Mouse (Mus musculus) urinary bladder, postnatal 25 days (tissue): Measurements from ENCODE around the gene Abcc6.
"Not testable (repeated sequence)": the region's sequence is repeated elsewhere in the genome, so short reads cannot be mapped to it uniquely, and the experiment has no call there.

Experiments
- DNase-seq: peaks from one replicate; pipeline ENCODE4 v3.0.0; 2022; ENCODE audit warnings: low spot score

Abcc6 gene

GRCm38 (mm10) chr7:46028681-46029080, 1.4 kb downstream of the Abcc6 start:
- DNase-seq = no peak

GRCm38 (mm10) chr7:46025436-46025835, 4.7 kb downstream of the Abcc6 start:
- DNase-seq = no peak

GRCm38 (mm10) chr7:46021951-46022350, 8.2 kb downstream of the Abcc6 start:
- no peak for DNase-seq

- no peak for DNase-seq
These were observed 10.5 kb downstream of the Abcc6 start for GRCm38 (mm10) chr7:46019594-46019993.

- no peak for DNase-seq
These were observed 16.7 kb downstream of the Abcc6 start for GRCm38 (mm10) chr7:46013266-46014010.

- no peak for DNase-seq
These were observed 18.0 kb downstream of the Abcc6 start for GRCm38 (mm10) chr7:46012121-46012520.

GRCm38 (mm10) chr7:46009578-46009977, 20.5 kb downstream of the Abcc6 start:
- peak; percentile 52 for DNase-seq

GRCm38 (mm10) chr7:46002748-46003147, 27.4 kb downstream of the Abcc6 start:
- no peak for DNase-seq

GRCm38 (mm10) chr7:46000577-46000976, 29.5 kb downstream of the Abcc6 start:
- DNase-seq = no peak

- DNase-seq = no peak
These were observed 37.6 kb downstream of the Abcc6 start for GRCm38 (mm10) chr7:45992470-45992869.

- DNase-seq = no peak
These were observed 41.8 kb downstream of the Abcc6 start for GRCm38 (mm10) chr7:45988344-45988743.

GRCm38 (mm10) chr7:45986893-45987292, 43.2 kb downstream of the Abcc6 start:
- no peak for DNase-seq

GRCm38 (mm10) chr7:45981612-45982011, 48.5 kb downstream of the Abcc6 start:
- no peak for DNase-seq

- DNase-seq = no peak
These were observed 55.6 kb downstream of the Abcc6 start for GRCm38 (mm10) chr7:45974512-45974911.

- DNase-seq = no peak
These were observed 56.0 kb downstream of the Abcc6 start for GRCm38 (mm10) chr7:45974103-45974502.

GRCm38 (mm10) chr7:45973271-45973687, 56.8 kb downstream of the Abcc6 start:
- no peak for DNase-seq

- DNase-seq = no peak
These were observed 58.0 kb downstream of the Abcc6 start for GRCm38 (mm10) chr7:45971831-45972723.

GRCm38 (mm10) chr7:45956611-45957010, 73.5 kb downstream of the Abcc6 start:
- DNase-seq = no peak

GRCm38 (mm10) chr7:45949061-45949460, 81.0 kb downstream of the Abcc6 start:
- DNase-seq = no peak

GRCm38 (mm10) chr7:45943280-45943679, 86.8 kb downstream of the Abcc6 start:
- DNase-seq = not testable (repeated sequence)

- no peak for DNase-seq
These were observed 88.1 kb downstream of the Abcc6 start for GRCm38 (mm10) chr7:45941986-45942385.

- DNase-seq = no peak
These were observed 90.3 kb downstream of the Abcc6 start for GRCm38 (mm10) chr7:45939836-45940235.

- DNase-seq = peak; percentile 58
These were observed 95.0 kb downstream of the Abcc6 start for GRCm38 (mm10) chr7:45935114-45935513.
